Mouse (Mus musculus): Measurements from ENCODE around the gene Ano3.
"Not testable (repeated sequence)": the region's sequence is repeated elsewhere in the genome, so short reads cannot be mapped to it uniquely, and the experiment has no call there.

Ano3 gene

GRCm38 (mm10) chr2:110950823-110951222, at the start of gene Ano3:
Ano3 (minus strand) TSS chr2:110950923.
- not testable (repeated sequence) for DNase-seq

- no peak for DNase-seq
These were observed 39.3 kb upstream of the Ano3 start for GRCm38 (mm10) chr2:110990071-110990470.

- DNase-seq = no peak
These were observed 38.8 kb upstream of the Ano3 start for GRCm38 (mm10) chr2:110989539-110989938.

- DNase-seq = peak; percentile 18
These were observed 35.1 kb upstream of the Ano3 start for GRCm38 (mm10) chr2:110985853-110986271.

- DNase-seq = no peak
These were observed 31.0 kb upstream of the Ano3 start for GRCm38 (mm10) chr2:110981733-110982132.

- no peak for DNase-seq
These were observed 28.9 kb upstream of the Ano3 start for GRCm38 (mm10) chr2:110979610-110980009.

GRCm38 (mm10) chr2:110976871-110977270, 26.1 kb upstream of the Ano3 start:
- no peak for DNase-seq

GRCm38 (mm10) chr2:110970158-110970557, 19.4 kb upstream of the Ano3 start:
- no peak for DNase-seq

- no peak for DNase-seq
These were observed 14.7 kb upstream of the Ano3 start for GRCm38 (mm10) chr2:110965398-110965797.

- no peak for DNase-seq
These were observed 305 bp downstream of the Ano3 start for GRCm38 (mm10) chr2:110950432-110950803.

- DNase-seq = peak; percentile 75
These were observed 868 bp downstream of the Ano3 start for GRCm38 (mm10) chr2:110949679-110950431.

GRCm38 (mm10) chr2:110945171-110945570, 5.6 kb downstream of the Ano3 start:
- DNase-seq = no peak

GRCm38 (mm10) chr2:110935691-110936090, 15.0 kb downstream of the Ano3 start:
- no peak for DNase-seq

- peak; percentile 17 for DNase-seq
These were observed 21.6 kb downstream of the Ano3 start for GRCm38 (mm10) chr2:110929126-110929525.

- DNase-seq = no peak
These were observed 41.2 kb downstream of the Ano3 start for GRCm38 (mm10) chr2:110909506-110909905.

GRCm38 (mm10) chr2:110906473-110906872, 44.2 kb downstream of the Ano3 start:
- DNase-seq = peak; percentile 35

- no peak for DNase-seq
These were observed 54.0 kb downstream of the Ano3 start for GRCm38 (mm10) chr2:110896477-110897270.

GRCm38 (mm10) chr2:110871650-110872049, 79.1 kb downstream of the Ano3 start:
- DNase-seq = no peak

GRCm38 (mm10) chr2:110865584-110865983, 85.1 kb downstream of the Ano3 start:
- no peak for DNase-seq

- DNase-seq = no peak
These were observed 87.3 kb downstream of the Ano3 start for GRCm38 (mm10) chr2:110863376-110863775.

- no peak for DNase-seq
These were observed 111.0 kb downstream of the Ano3 start for GRCm38 (mm10) chr2:110839559-110840243.

- DNase-seq = no peak
These were observed 134.5 kb downstream of the Ano3 start for GRCm38 (mm10) chr2:110816189-110816588.

- no peak for DNase-seq
These were observed 135.8 kb downstream of the Ano3 start for GRCm38 (mm10) chr2:110814964-110815363.

Measured in right cerebral cortex, postnatal 25 days (tissue).